Mouse (Mus musculus): ENCODE measurements around the gene Snrnp25.

DNA sequence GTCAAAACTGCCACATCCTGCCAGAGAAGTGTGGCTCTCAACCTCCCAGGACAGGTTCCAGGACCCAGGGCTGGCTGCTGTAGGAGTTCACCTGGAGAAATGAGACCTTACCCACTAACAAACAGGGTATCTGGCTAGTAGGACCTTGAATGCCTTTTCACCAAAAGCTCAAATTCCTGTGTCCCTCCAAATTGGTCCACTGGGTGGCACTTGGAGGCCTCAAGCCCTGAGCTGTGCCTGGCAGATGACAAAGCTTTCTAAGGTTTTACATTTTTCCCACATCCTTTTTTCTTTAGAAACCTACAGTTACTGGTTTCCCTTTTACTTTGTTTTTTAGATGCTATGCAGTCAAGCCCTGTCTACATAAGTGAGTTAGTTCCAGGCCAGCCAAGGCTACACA lies 41.9 kb downstream of the Snrnp25 start:
- TF ChIP-seq GATA1 (IDR thresholded peaks at IDR 0.05; ENCODE audit: low read depth, low read length), result no peak
- no peak for TF ChIP-seq NELFE (IDR thresholded peaks at IDR 0.05; ENCODE audit: low read depth, low read length)
- no peak for TF ChIP-seq TAL1 (IDR thresholded peaks at IDR 0.05; ENCODE audit: low read length)
- no peak for TF ChIP-seq ETS1 (IDR thresholded peaks at IDR 0.05; ENCODE audit: low read depth, low read length)
- TF ChIP-seq EP300 (IDR thresholded peaks at IDR 0.05; ENCODE audit: low read depth in 1 of 2, low read length in 2 of 2), result 0 out of 4 replicates have a peak, but pooled peaks of 1 of the 2 experiments have one; percentile 19
- peak; percentile 70 for TF ChIP-seq SMC3 (IDR thresholded peaks at IDR 0.05; ENCODE audit: low read depth, low read length)
- no peak for TF ChIP-seq ELF1 (IDR thresholded peaks at IDR 0.05; ENCODE audit: low read depth, low read length)
